ENCODE assay signal across 17 mouse cellular contexts in the genomic region with DNA sequence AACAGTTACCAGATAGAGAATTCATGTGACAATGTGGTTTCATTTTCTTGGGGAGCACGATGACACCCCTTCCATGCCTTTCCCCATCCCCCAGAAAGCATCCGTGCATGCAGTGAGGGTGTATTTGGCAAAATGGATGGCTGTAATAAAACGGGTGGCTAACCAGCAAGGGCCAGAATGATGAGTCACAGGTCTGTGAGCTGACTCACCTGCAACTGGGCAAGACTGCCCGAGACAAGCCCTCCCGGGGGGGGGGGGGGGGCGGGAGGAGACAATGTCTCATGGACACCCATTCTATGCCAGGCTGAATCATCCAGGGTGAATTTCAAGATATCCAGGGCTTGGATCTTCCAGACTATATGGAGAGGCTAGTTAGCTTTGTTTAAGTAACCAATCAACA. TPM values are rescaled to one million over a fixed set of nuclear protein-coding genes. Genes with fewer than 3 reads are reported as not detected.
A peak's percentile ranks its signal among the peaks of the same experiment; 100 is the strongest.
DNase-seq lines count a peak whose midpoint lies in the region; ATAC-seq and TF ChIP-seq lines count a peak whose summit lies in the region.
"Had no signal": no experiment of that assay in that cellular context is flagged by ENCODE, and none has a peak within 500 bp of the region (broad histone marks: within the 10 kb centered on the region; RNA-seq: fewer than 3 reads in every experiment).

No protein-coding gene starts in this region.

- ATAC-seq in midbrain, postnatal 0 days (ENCODE audit: low FRiP score): no peak

- no peak for TF ChIP-seq CTCF in embryonic fibroblast, embryonic 13.5 days (IDR thresholded peaks at IDR 0.05; ENCODE audit: borderline replicate concordance, insufficient read depth, low read length)
- TF ChIP-seq CTCF in midbrain, postnatal 0 days (IDR thresholded peaks at IDR 0.05): no peak

- no peak overlapping the region for H3K4me3 ChIP-seq in embryonic fibroblast, embryonic 13.5 days (ENCODE audit: insufficient read depth, low read length)
- no peak overlapping the region for H3K4me3 ChIP-seq in midbrain, postnatal 0 days (ENCODE audit: low read depth, low read length)
- H3K4me3 ChIP-seq: forebrain, embryonic 10.5 days; hindbrain, embryonic 13.5 days; layer of hippocampus, adult 2 months; liver, embryonic 13.5 days had no signal

- no peak for TF ChIP-seq POLR2A in embryonic fibroblast, embryonic 13.5 days (IDR thresholded peaks at IDR 0.05; ENCODE audit: low read depth, low read length)

- H3K9ac ChIP-seq in midbrain, postnatal 0 days (replicated peaks; ENCODE audit: low read length, poor library complexity, severe bottlenecking): no peak overlapping the region
- H3K9ac ChIP-seq: hindbrain, embryonic 13.5 days; liver, embryonic 13.5 days had no signal

- H3K27me3 ChIP-seq in midbrain, postnatal 0 days (ENCODE audit: insufficient read depth, low read length): no peaks in the 10 kb centered on the region
- H3K27me3 ChIP-seq: CH12.LX; hindbrain, embryonic 13.5 days; liver, embryonic 13.5 days had no signal

- no peak overlapping the region for H3K4me2 ChIP-seq in midbrain, postnatal 0 days (ENCODE audit: low read depth, low read length, poor library complexity, severe bottlenecking)
- H3K4me2 ChIP-seq: hindbrain, embryonic 13.5 days; liver, embryonic 13.5 days had no signal

- peak; percentile 23 to 31 for DNase-seq in urinary bladder, postnatal 36 days (ENCODE audit: low spot score in 2 of 2)
- DNase-seq in urinary bladder, postnatal 10 days (ENCODE audit: low spot score): no peak
- peak; percentile 23 for DNase-seq in adrenal gland, adult 18-20 months (ENCODE audit: low spot score in 2 of 2)
- DNase-seq in left cerebral cortex, adult 18-20 months (ENCODE audit: low spot score in 2 of 2): no peak
- DNase-seq in retina, postnatal 1 day: no peak
- no peak for DNase-seq in midbrain, postnatal 0 days (ENCODE audit: low spot score)
- DNase-seq: cerebellum, adult 9-11 months; gastrocnemius, postnatal 10 days; liver, embryonic 13.5 days; lung, postnatal 10 days; right cerebral cortex, postnatal 4 days; thymus, postnatal 36 days had no signal

- H3K36me3 ChIP-seq in midbrain, postnatal 0 days (ENCODE audit: insufficient read depth, low read length): no peaks in the 10 kb centered on the region
- H3K36me3 ChIP-seq: forebrain, embryonic 10.5 days; hindbrain, embryonic 13.5 days; liver, embryonic 13.5 days had no signal

- no peaks in the 10 kb centered on the region for H3K9me3 ChIP-seq in midbrain, postnatal 0 days (ENCODE audit: low read length)
- H3K9me3 ChIP-seq: forebrain, embryonic 10.5 days; hindbrain, embryonic 13.5 days; liver, embryonic 13.5 days had no signal

- 86% methylated on average over 6 of the region's 6 CpGs for WGBS in midbrain, postnatal 0 days

- peak overlapping the region; percentile 74 for H3K27ac ChIP-seq in embryonic fibroblast, embryonic 13.5 days (ENCODE audit: insufficient read depth, low read length)
- no peak overlapping the region for H3K27ac ChIP-seq in midbrain, postnatal 0 days (ENCODE audit: low read depth, low read length)
- H3K27ac ChIP-seq: forebrain, embryonic 10.5 days; hindbrain, embryonic 13.5 days; layer of hippocampus, adult 2 months; liver, embryonic 13.5 days had no signal

- H3K4me1 ChIP-seq in embryonic fibroblast, embryonic 13.5 days (ENCODE audit: control insufficient read depth, insufficient read depth, low read length): no peaks in the 10 kb centered on the region; the same call in 1 of the 2 replicates
- no peaks in the 10 kb centered on the region for H3K4me1 ChIP-seq in midbrain, postnatal 0 days (ENCODE audit: insufficient read depth, low read length)
- H3K4me1 ChIP-seq: forebrain, embryonic 10.5 days; hindbrain, embryonic 13.5 days; liver, embryonic 13.5 days had no signal

RNA-seq across cellular contexts. Expression of a gene that starts 59.6 kb away (rescaled TPM):
- total RNA-seq in adrenal gland, adult 18-20 months (2021): 10 to 100 TPM; 22.4 to 31.0 TPM
- 40.6 and 60.3 TPM in 2 replicates for polyA plus RNA-seq in embryonic fibroblast, embryonic 13.5 days (2011; ENCODE audit: insufficient read length, low read depth, missing spikeins)
- total RNA-seq in left cerebral cortex, adult 18-20 months (2021): 10 to 100 TPM; 14.3 to 15.8 TPM
- total RNA-seq in midbrain, postnatal 0 days (2014; rRNA removed): 23.9 and 25.8 TPM in 2 replicates
- polyA plus RNA-seq in midbrain, postnatal 0 days (2015; fragmentation: Nextera tagmentation; extraction: Ambion mirVana): 10.7 and 12.0 TPM in 2 replicates
- total RNA-seq: CH12.LX had no signal

Comparison
In these comparisons a context has a peak if more than half of its experiments do, and no peak if none do; other contexts are left out.
1. DNase-seq: peak in urinary bladder, postnatal 36 days (2 of 2) and adrenal gland, adult 18-20 months (2 of 2); none in urinary bladder, postnatal 10 days (single experiment), left cerebral cortex, adult 18-20 months (0 of 2), retina, postnatal 1 day (single experiment) and midbrain, postnatal 0 days (single experiment).